Mouse (Mus musculus): ENCODE data around the gene Rab37. TPM values are rescaled to one million over a fixed set of nuclear protein-coding genes. Genes with fewer than 3 reads are reported as not detected.

Gene Rab37
- polyA plus RNA-seq, 1 experiment from 2014 or later = 1.3 TPM

- Histone ChIP-seq H3K9me3 (replicated peaks; ENCODE audit: control insufficient read depth, low read length) (no peaks in the 10 kb centered on the region), H3K36me3 (ENCODE audit: control insufficient read depth, insufficient read depth, low read length) (no peaks in the 10 kb centered on the region), H3K9ac (ENCODE audit: low read depth, low read length) (no peak overlapping the region), H3K4me1 (ENCODE audit: control insufficient read depth, insufficient read depth, low read length) (peaks cover 9% of the 10 kb centered on the region), H3K27ac (ENCODE audit: low read depth, low read length) (no peak overlapping the region), H3K27me3 (ENCODE audit: control insufficient read depth, insufficient read depth, low read length) (peaks cover 17% of the 10 kb centered on the region), H3K4me2 (no peak overlapping the region), H3K4me3 (ENCODE audit: low read depth, low read length) (no peak overlapping the region)
- WGBS (ENCODE audit: insufficient replicate concordance) = 67% methylated on average over 9 of the region's 9 CpGs
- no peak for ATAC-seq (replicated peaks; ENCODE audit: insufficient number of reproducible peaks, low FRiP score, low TSS enrichment)
These were observed 61.9 kb downstream of the Rab37 start for GRCm38 (mm10) chr11:115153088-115153487.

GRCm38 (mm10) chr11:115153699-115154292 lies 62.6 kb downstream of the Rab37 start:
- Histone ChIP-seq H3K36me3 (ENCODE audit: control insufficient read depth, insufficient read depth, low read length) (no peaks in the 10 kb centered on the region), H3K9me3 (replicated peaks; ENCODE audit: control insufficient read depth, low read length) (no peaks in the 10 kb centered on the region), H3K27me3 (ENCODE audit: control insufficient read depth, insufficient read depth, low read length) (peaks cover 17% of the 10 kb centered on the region), H3K9ac (ENCODE audit: low read depth, low read length) (no peak overlapping the region), H3K27ac (ENCODE audit: low read depth, low read length) (no peak overlapping the region), H3K4me1 (ENCODE audit: control insufficient read depth, insufficient read depth, low read length) (peaks cover 14% of the 10 kb centered on the region), H3K4me2 (peak overlapping the region; percentile 64), H3K4me3 (ENCODE audit: low read depth, low read length) (peak overlapping the region; percentile 38)
- ATAC-seq (replicated peaks; ENCODE audit: insufficient number of reproducible peaks, low FRiP score, low TSS enrichment) = peak; percentile 73
- 2% methylated on average over 35 of the region's 35 CpGs for WGBS (ENCODE audit: insufficient replicate concordance)

- H3K4me3 ChIP-seq (ENCODE audit: low read depth, low read length) = no peak overlapping the region
- 1% methylated on average over 5 of the region's 5 CpGs for whole genome bisulfite sequencing (ENCODE audit: insufficient replicate concordance)
- no peak overlapping the region for H3K9ac ChIP-seq (ENCODE audit: low read depth, low read length)
- no peaks in the 10 kb centered on the region for H3K9me3 ChIP-seq (replicated peaks; ENCODE audit: control insufficient read depth, low read length)
- H3K27ac ChIP-seq (ENCODE audit: low read depth, low read length) = no peak overlapping the region
- H3K27me3 ChIP-seq (ENCODE audit: control insufficient read depth, insufficient read depth, low read length) = peaks cover 17% of the 10 kb centered on the region
- peaks cover 14% of the 10 kb centered on the region for H3K4me1 ChIP-seq (ENCODE audit: control insufficient read depth, insufficient read depth, low read length)
- no peak overlapping the region for H3K4me2 ChIP-seq
- no peaks in the 10 kb centered on the region for H3K36me3 ChIP-seq (ENCODE audit: control insufficient read depth, insufficient read depth, low read length)
- ATAC-seq (replicated peaks; ENCODE audit: insufficient number of reproducible peaks, low FRiP score, low TSS enrichment) = no peak
These were observed 63.9 kb downstream of the Rab37 start for GRCm38 (mm10) chr11:115155053-115155634.

GRCm38 (mm10) chr11:115157933-115158719 lies 66.9 kb downstream of the Rab37 start:
- H3K27ac ChIP-seq (ENCODE audit: low read depth, low read length) = peak overlapping the region; percentile 60
- peak overlapping the region; percentile 15; the same call in 1 of the 2 replicates for H3K4me2 ChIP-seq
- 18% methylated on average over 12 of the region's 12 CpGs for WGBS (ENCODE audit: insufficient replicate concordance)
- ATAC-seq (replicated peaks; ENCODE audit: insufficient number of reproducible peaks, low FRiP score, low TSS enrichment) = no peak
- H3K4me3 ChIP-seq (ENCODE audit: low read depth, low read length) = no peak overlapping the region
- H3K36me3 ChIP-seq (ENCODE audit: control insufficient read depth, insufficient read depth, low read length) = no peaks in the 10 kb centered on the region
- H3K4me1 ChIP-seq (ENCODE audit: control insufficient read depth, insufficient read depth, low read length) = peaks cover 29% of the 10 kb centered on the region
- H3K9ac ChIP-seq (ENCODE audit: low read depth, low read length) = no peak overlapping the region
- peaks cover 9% of the 10 kb centered on the region for H3K27me3 ChIP-seq (ENCODE audit: control insufficient read depth, insufficient read depth, low read length)
- H3K9me3 ChIP-seq (replicated peaks; ENCODE audit: control insufficient read depth, low read length) = no peaks in the 10 kb centered on the region

DNA sequence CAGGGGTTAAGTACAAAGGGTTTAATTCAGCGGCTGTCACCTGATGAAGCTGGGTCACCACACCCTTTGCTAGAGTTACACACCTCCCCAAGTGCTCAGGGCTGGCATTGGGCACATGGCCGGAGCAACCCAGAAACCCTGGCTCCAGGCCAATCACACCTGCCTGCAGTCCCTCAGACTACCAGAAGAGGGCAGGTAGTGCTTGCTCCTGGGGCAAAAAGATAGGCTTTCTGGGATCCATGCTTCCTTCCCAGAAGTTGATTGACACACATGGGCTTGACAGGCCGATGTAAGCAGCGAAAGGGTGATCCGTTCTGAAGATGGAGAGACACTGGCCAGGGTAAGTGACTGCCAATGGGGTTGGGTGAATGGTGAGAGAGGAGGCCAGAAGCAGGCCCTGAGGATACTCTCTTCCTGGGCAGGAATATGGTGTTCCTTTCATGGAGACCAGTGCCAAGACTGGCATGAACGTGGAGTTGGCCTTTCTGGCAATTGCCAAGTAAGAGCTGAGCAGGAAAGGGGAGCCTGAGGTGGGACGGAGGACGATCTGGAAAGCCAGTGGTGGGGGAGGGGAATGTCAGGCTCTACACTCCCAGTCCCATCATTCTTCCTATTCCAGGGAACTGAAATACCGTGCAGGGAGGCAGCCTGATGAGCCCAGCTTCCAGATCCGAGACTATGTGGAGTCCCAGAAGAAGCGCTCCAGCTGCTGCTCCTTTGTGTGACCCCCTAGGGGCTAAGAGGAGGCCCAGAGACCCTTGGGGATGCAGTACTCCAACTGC lies 69.0 kb downstream of the Rab37 start:
- no peak overlapping the region for H3K4me3 ChIP-seq (ENCODE audit: low read depth, low read length)
- ATAC-seq (replicated peaks; ENCODE audit: insufficient number of reproducible peaks, low FRiP score, low TSS enrichment) = no peak
- H3K9ac ChIP-seq (ENCODE audit: low read depth, low read length) = no peak overlapping the region
- H3K4me2 ChIP-seq = no peak overlapping the region
- H3K27ac ChIP-seq (ENCODE audit: low read depth, low read length) = no peak overlapping the region
- peaks cover 6% of the 10 kb centered on the region; the same call in 1 of the 2 replicates for H3K27me3 ChIP-seq (ENCODE audit: control insufficient read depth, insufficient read depth, low read length)
- H3K36me3 ChIP-seq (ENCODE audit: control insufficient read depth, insufficient read depth, low read length) = no peaks in the 10 kb centered on the region
- no peaks in the 10 kb centered on the region for H3K9me3 ChIP-seq (replicated peaks; ENCODE audit: control insufficient read depth, low read length)
- 55% methylated on average over 11 of the region's 11 CpGs for WGBS (ENCODE audit: insufficient replicate concordance)
- H3K4me1 ChIP-seq (ENCODE audit: control insufficient read depth, insufficient read depth, low read length) = peaks cover 31% of the 10 kb centered on the region

- H3K9me3 ChIP-seq (replicated peaks; ENCODE audit: control insufficient read depth, low read length) = no peaks in the 10 kb centered on the region
- H3K27ac ChIP-seq (ENCODE audit: low read depth, low read length) = no peak overlapping the region
- H3K9ac ChIP-seq (ENCODE audit: low read depth, low read length) = no peak overlapping the region
- H3K27me3 ChIP-seq (ENCODE audit: control insufficient read depth, insufficient read depth, low read length) = peaks cover 6% of the 10 kb centered on the region; the same call in 1 of the 2 replicates
- peaks cover 31% of the 10 kb centered on the region for H3K4me1 ChIP-seq (ENCODE audit: control insufficient read depth, insufficient read depth, low read length)
- H3K36me3 ChIP-seq (ENCODE audit: control insufficient read depth, insufficient read depth, low read length) = no peaks in the 10 kb centered on the region
- no peak for ATAC-seq (replicated peaks; ENCODE audit: insufficient number of reproducible peaks, low FRiP score, low TSS enrichment)
- no peak overlapping the region for H3K4me2 ChIP-seq
- WGBS (ENCODE audit: insufficient replicate concordance) = 29% methylated on average over 10 of the region's 10 CpGs
- H3K4me3 ChIP-seq (ENCODE audit: low read depth, low read length) = no peak overlapping the region
These were observed 69.8 kb downstream of the Rab37 start for GRCm38 (mm10) chr11:115160883-115161577.

GRCm38 (mm10) chr11:115161578-115162204 lies 70.5 kb downstream of the Rab37 start:
- peaks cover 6% of the 10 kb centered on the region; the same call in 1 of the 2 replicates for H3K27me3 ChIP-seq (ENCODE audit: control insufficient read depth, insufficient read depth, low read length)
- ATAC-seq (replicated peaks; ENCODE audit: insufficient number of reproducible peaks, low FRiP score, low TSS enrichment) = no peak
- no peak overlapping the region for H3K9ac ChIP-seq (ENCODE audit: low read depth, low read length)
- H3K4me3 ChIP-seq (ENCODE audit: low read depth, low read length) = no peak overlapping the region
- 38% methylated on average over 9 of the region's 9 CpGs for WGBS (ENCODE audit: insufficient replicate concordance)
- no peaks in the 10 kb centered on the region for H3K36me3 ChIP-seq (ENCODE audit: control insufficient read depth, insufficient read depth, low read length)
- peaks cover 31% of the 10 kb centered on the region for H3K4me1 ChIP-seq (ENCODE audit: control insufficient read depth, insufficient read depth, low read length)
- 0 out of 2 replicates have a peak overlapping the region, but pooled peaks have one; percentile 94 for H3K4me2 ChIP-seq
- no peak overlapping the region for H3K27ac ChIP-seq (ENCODE audit: low read depth, low read length)
- no peaks in the 10 kb centered on the region for H3K9me3 ChIP-seq (replicated peaks; ENCODE audit: control insufficient read depth, low read length)

All from heart, embryonic 11.5 days (tissue).